Mouse (Mus musculus) spleen, adult 2 months (tissue): ENCODE results near the gene Klhl29.

Experiments
- CTCF ChIP-seq: fragments of 200-500 bp; IDR thresholded peaks from 2 replicates; pipeline ENCODE4 v1.5.1; 2011; ENCODE audit warnings: mild to moderate bottlenecking, inconsistent platforms; ENCODE audit not compliant: insufficient read depth, insufficient read length, insufficient replicate concordance; ENCODE audit errors: extremely low read depth
- POLR2A ChIP-seq: fragments of 200-500 bp; IDR thresholded peaks from 2 replicates; pipeline ENCODE4 v1.6.1; 2011; ENCODE audit warnings: low read depth, low read length, inconsistent platforms

DNA sequence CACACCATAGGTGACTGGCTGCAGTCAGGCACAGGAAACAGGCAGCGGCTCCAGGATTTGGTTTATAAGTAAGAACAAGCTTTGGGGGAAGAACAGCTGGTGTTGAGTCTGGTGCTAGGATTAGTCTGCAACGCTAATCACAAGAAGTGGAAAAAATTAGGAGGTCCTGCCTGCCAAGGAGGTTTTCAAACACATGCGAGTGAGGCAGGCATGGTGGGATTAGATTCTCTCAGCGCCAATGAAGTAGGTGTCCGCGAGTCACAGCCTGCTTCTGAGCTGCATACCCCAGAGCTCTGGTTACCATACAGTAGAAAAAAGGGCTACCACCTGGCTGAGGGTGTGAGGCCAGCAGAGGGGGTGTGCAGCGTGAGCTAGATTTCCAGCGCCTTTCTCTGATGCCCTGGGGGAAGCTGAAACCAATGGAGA lies 101.0 kb downstream of the Klhl29 start:
- no peak for TF ChIP-seq CTCF
- TF ChIP-seq POLR2A: no peak
